Mouse (Mus musculus): ENCODE measurements at regions not wholly inside any gene's neighbourhood (a gene's known extent, or its start where the extent isn't known, plus 50 kb on each side); places are given as distances from the start of the nearest gene placed in this dataset.
A peak's percentile ranks its signal among the peaks of the same experiment; 100 is the strongest.
"Not testable (repeated sequence)": the region's sequence is repeated elsewhere in the genome, so short reads cannot be mapped to it uniquely, and the experiment has no call there.

DNA sequence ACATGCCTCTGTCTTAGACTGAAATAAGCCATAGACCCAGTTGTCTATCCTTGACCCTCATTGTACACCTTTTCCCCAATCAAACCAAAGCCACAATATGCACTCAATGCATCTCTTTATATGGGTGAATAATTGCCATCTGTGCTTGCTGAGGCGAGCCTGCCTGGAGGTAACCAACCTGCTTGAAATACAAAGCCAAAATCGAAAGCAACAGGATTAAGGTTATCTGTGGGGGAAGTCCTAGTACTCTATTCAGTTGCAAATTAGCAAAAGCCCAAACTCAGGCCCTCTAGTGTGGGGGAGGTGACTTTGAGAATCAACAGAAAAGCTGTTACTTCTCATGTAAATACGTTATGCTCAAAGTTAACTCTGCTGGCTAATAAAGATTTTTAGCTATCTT lies 246.2 kb upstream of the Fundc1 start:
- Histone ChIP-seq H3K9me3 (ENCODE audit: control insufficient read depth, low read length) (no peaks in the 10 kb centered on the region), H3K27ac (replicated peaks; ENCODE audit: low read depth, low read length) (no peak overlapping the region), H3K4me2 (ENCODE audit: low read length) (no peak overlapping the region), H3K9ac (replicated peaks; ENCODE audit: low read length) (no peak overlapping the region), H3K4me1 (ENCODE audit: control insufficient read depth, insufficient read depth, low read length) (no peaks in the 10 kb centered on the region), H3K4me3 (replicated peaks; ENCODE audit: low read depth, low read length) (no peak overlapping the region), H3K27me3 (ENCODE audit: control insufficient read depth, insufficient read depth, low read length) (no peaks in the 10 kb centered on the region), H3K36me3 (ENCODE audit: control insufficient read depth, insufficient read depth, low read length) (no peaks in the 10 kb centered on the region)
- ATAC-seq (ENCODE audit: low FRiP score, low TSS enrichment) (no peak), DNase-seq (peak; percentile 7)
- 23% methylated on average over 3 of the region's 3 CpGs for WGBS

DNA sequence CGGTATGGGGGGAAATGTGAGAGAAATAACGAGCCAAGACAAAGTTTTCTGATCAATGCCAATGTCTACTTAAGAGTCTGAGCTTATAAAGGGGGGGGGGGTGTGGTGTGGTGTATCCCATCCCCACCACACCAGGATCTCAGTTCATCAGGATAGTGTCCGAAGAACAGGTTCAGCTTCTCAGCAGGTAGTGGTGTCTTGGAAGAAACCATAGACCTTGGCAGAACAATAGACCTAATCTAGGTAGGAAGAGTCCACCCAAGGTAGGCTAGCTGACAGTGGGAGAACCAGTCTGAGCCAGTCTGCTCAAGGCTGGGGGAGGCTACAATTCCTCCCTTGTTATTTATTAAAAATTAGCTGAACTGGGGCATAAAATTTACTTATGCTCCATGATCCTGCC lies 245.5 kb upstream of the Fundc1 start:
- H3K4me1 ChIP-seq (ENCODE audit: control insufficient read depth, insufficient read depth, low read length), result no peaks in the 10 kb centered on the region
- no peak for DNase-seq
- H3K27me3 ChIP-seq (ENCODE audit: control insufficient read depth, insufficient read depth, low read length), result no peaks in the 10 kb centered on the region
- ATAC-seq (ENCODE audit: low FRiP score, low TSS enrichment), result no peak
- H3K36me3 ChIP-seq (ENCODE audit: control insufficient read depth, insufficient read depth, low read length), result no peaks in the 10 kb centered on the region
- WGBS, result 71% methylated on average over 3 of the region's 3 CpGs
- no peak overlapping the region for H3K9ac ChIP-seq (replicated peaks; ENCODE audit: low read length)
- no peak overlapping the region for H3K27ac ChIP-seq (replicated peaks; ENCODE audit: low read depth, low read length)
- H3K4me3 ChIP-seq (replicated peaks; ENCODE audit: low read depth, low read length), result no peak overlapping the region
- no peaks in the 10 kb centered on the region for H3K9me3 ChIP-seq (ENCODE audit: control insufficient read depth, low read length)
- H3K4me2 ChIP-seq (ENCODE audit: low read length), result no peak overlapping the region

DNA sequence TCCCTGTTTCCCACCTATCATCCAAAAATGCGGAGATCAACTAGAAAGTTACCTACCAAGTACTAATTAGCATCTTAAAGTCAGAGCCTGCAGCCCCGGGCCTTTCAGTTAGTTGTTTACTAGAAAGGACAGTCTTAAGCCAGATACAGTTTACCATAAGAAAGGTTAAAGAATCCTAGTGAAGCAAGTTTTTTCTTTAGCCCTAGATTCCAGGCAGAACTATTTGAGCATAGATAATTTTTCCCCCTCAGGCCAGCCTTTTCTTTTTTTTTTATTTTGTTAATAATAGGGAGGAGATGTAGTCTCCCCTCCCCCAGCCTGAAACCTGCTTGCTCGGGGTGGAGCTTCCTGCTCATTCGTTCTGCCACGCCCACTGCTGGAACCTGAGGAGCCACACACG lies 215.9 kb upstream of the Fundc1 start:
- not testable (repeated sequence) for H3K36me3 ChIP-seq (ENCODE audit: control insufficient read depth, insufficient read depth, low read length); H3K9me3 ChIP-seq (ENCODE audit: control insufficient read depth, low read length); DNase-seq; H3K4me3 ChIP-seq (replicated peaks; ENCODE audit: low read depth, low read length); H3K4me2 ChIP-seq (ENCODE audit: low read length); ATAC-seq (ENCODE audit: low FRiP score, low TSS enrichment); H3K4me1 ChIP-seq (ENCODE audit: control insufficient read depth, insufficient read depth, low read length); H3K9ac ChIP-seq (replicated peaks; ENCODE audit: low read length); H3K27me3 ChIP-seq (ENCODE audit: control insufficient read depth, insufficient read depth, low read length); H3K27ac ChIP-seq (replicated peaks; ENCODE audit: low read depth, low read length)
- WGBS, result 86% methylated on average over 1 of the region's 6 CpGs

DNA sequence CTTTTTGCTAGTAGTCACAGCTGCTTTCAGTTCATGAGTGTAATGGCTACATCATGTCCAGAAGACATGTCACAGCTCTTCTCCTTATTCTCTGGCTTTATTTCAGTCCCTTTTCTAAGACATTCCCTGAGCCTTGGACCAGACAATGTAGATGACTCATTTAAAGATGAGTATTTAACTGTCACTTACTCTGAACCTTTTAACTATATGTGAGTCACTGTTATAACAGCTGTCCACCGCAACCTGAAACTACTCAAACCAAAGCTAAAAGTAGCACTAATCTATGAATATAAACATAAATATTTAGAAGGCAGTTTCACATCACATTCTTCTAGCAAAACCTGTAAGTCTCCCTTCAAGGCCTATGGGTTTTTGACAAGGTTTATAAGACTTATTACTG lies 203.8 kb upstream of the Fundc1 start:
- Histone ChIP-seq H3K36me3 (ENCODE audit: control insufficient read depth, insufficient read depth, low read length) (no peaks in the 10 kb centered on the region), H3K4me3 (replicated peaks; ENCODE audit: low read depth, low read length) (no peak overlapping the region), H3K27me3 (ENCODE audit: control insufficient read depth, insufficient read depth, low read length) (no peaks in the 10 kb centered on the region), H3K27ac (replicated peaks; ENCODE audit: low read depth, low read length) (no peak overlapping the region), H3K9ac (replicated peaks; ENCODE audit: low read length) (no peak overlapping the region), H3K4me2 (ENCODE audit: low read length) (no peak overlapping the region), H3K9me3 (ENCODE audit: control insufficient read depth, low read length) (peaks cover 4% of the 10 kb centered on the region; the same call in 1 of the 2 replicates), H3K4me1 (ENCODE audit: control insufficient read depth, insufficient read depth, low read length) (no peaks in the 10 kb centered on the region)
- DNase-seq, result no peak
- 95% methylated on average over 1 of the region's 1 CpGs for WGBS
- ATAC-seq (ENCODE audit: low FRiP score, low TSS enrichment), result no peak

DNA sequence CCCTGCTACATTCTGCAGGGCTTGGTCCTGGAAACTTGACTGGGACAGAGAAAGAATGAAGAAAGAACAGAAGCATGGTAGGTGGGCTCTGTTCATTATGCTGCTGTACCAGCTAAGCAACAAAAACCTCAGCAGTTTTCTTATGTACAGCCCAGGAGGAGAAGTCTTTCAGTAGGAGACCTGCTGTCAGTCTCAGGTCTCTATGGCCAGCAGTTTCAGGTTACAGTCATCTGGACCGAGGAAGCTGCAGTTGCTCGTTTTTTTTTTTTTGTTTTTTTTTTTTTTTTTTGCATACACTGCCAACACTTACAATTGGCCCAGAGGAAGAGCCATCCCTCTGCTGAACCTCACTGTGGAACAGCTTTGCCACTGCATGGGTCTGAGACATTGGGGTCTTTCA lies 180.7 kb upstream of the Fundc1 start:
- Histone ChIP-seq H3K36me3 (ENCODE audit: control insufficient read depth, insufficient read depth, low read length) (no peaks in the 10 kb centered on the region), H3K4me2 (ENCODE audit: low read length) (no peak overlapping the region), H3K9ac (replicated peaks; ENCODE audit: low read length) (no peak overlapping the region), H3K4me1 (ENCODE audit: control insufficient read depth, insufficient read depth, low read length) (no peaks in the 10 kb centered on the region), H3K27ac (replicated peaks; ENCODE audit: low read depth, low read length) (no peak overlapping the region), H3K9me3 (ENCODE audit: control insufficient read depth, low read length) (no peaks in the 10 kb centered on the region), H3K27me3 (ENCODE audit: control insufficient read depth, insufficient read depth, low read length) (no peaks in the 10 kb centered on the region), H3K4me3 (replicated peaks; ENCODE audit: low read depth, low read length) (no peak overlapping the region)
- DNase-seq (no peak), ATAC-seq (ENCODE audit: low FRiP score, low TSS enrichment) (no peak)
- 22% methylated on average over 2 of the region's 2 CpGs for WGBS

DNA sequence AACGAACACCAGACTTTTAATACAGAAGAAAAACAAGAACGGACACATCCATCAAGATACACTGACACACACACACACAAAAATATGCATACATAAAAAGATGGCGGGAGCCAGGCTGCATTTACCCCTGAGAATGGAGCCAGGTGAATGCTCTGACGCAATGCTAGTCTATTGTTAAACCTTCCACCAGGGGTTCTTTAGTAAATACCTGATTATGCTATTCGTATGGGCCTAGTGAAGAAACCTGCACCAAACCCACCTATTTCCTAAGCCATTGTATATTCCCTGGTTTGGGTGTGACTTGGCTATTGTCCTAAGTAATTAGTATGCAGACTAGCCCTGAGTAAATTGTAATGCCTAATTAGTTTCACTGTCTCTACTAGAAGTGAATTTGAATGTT lies 179.3 kb upstream of the Fundc1 start:
- Histone ChIP-seq H3K4me3 (replicated peaks; ENCODE audit: low read depth, low read length) (no peak overlapping the region), H3K9me3 (ENCODE audit: control insufficient read depth, low read length) (no peaks in the 10 kb centered on the region), H3K4me1 (ENCODE audit: control insufficient read depth, insufficient read depth, low read length) (no peaks in the 10 kb centered on the region), H3K4me2 (ENCODE audit: low read length) (no peak overlapping the region), H3K27me3 (ENCODE audit: control insufficient read depth, insufficient read depth, low read length) (no peaks in the 10 kb centered on the region), H3K36me3 (ENCODE audit: control insufficient read depth, insufficient read depth, low read length) (no peaks in the 10 kb centered on the region), H3K27ac (replicated peaks; ENCODE audit: low read depth, low read length) (no peak overlapping the region), H3K9ac (replicated peaks; ENCODE audit: low read length) (no peak overlapping the region)
- WGBS, result 80% methylated on average over 5 of the region's 5 CpGs
- DNase-seq (no peak), ATAC-seq (ENCODE audit: low FRiP score, low TSS enrichment) (no peak)

DNA sequence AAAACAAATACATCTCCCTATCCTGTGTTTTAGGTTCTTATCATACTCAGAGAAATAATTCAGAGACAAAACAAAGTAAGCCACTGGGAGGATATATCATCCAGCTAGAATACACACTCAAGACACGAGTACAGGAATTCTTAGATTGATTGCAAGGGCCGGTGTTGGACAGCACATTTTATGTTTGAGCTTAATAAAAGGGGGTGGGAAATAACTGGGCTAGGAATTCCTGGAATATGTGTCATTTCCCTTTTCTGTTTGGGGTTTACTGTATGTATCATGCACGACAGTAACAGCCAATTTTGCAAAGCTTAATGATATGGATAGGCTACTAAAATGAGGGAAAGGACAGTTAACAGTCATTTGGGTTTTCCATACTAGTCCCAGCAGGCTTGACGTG lies 158.1 kb upstream of the Fundc1 start:
- no peak overlapping the region for H3K27ac ChIP-seq (replicated peaks; ENCODE audit: low read depth, low read length)
- 77% methylated on average over 4 of the region's 4 CpGs for WGBS
- DNase-seq, result no peak
- H3K36me3 ChIP-seq (ENCODE audit: control insufficient read depth, insufficient read depth, low read length), result no peaks in the 10 kb centered on the region
- no peaks in the 10 kb centered on the region for H3K27me3 ChIP-seq (ENCODE audit: control insufficient read depth, insufficient read depth, low read length)
- no peaks in the 10 kb centered on the region for H3K4me1 ChIP-seq (ENCODE audit: control insufficient read depth, insufficient read depth, low read length)
- no peak overlapping the region for H3K4me3 ChIP-seq (replicated peaks; ENCODE audit: low read depth, low read length)
- ATAC-seq (ENCODE audit: low FRiP score, low TSS enrichment), result no peak
- no peaks in the 10 kb centered on the region for H3K9me3 ChIP-seq (ENCODE audit: control insufficient read depth, low read length)
- H3K4me2 ChIP-seq (ENCODE audit: low read length), result no peak overlapping the region
- H3K9ac ChIP-seq (replicated peaks; ENCODE audit: low read length), result no peak overlapping the region

DNA sequence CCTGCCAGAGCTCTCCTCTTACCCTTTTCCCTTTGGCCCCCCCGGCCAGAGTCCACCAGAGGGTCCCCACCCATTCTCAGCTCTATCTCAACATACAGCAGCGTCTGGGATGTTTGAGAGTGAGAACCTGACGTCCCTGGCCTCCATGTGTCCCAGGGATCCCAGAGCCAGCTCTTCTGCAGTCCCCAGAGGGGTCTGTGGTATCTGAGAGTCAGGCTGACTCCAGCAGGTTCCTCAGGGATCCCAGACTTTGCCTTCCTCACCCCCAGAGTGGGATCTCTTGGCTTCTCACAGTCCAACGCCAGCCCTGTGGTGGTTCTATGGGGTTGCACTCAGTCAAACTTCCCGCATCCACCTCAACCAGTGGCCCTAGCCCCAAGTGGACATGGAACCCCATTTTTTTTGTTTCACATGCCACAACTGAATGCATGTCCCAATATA lies 153.7 kb upstream of the Fundc1 start:
- H3K27ac ChIP-seq (replicated peaks; ENCODE audit: low read depth, low read length), result no peak overlapping the region
- H3K4me1 ChIP-seq (ENCODE audit: control insufficient read depth, insufficient read depth, low read length), result no peaks in the 10 kb centered on the region
- H3K27me3 ChIP-seq (ENCODE audit: control insufficient read depth, insufficient read depth, low read length), result no peaks in the 10 kb centered on the region
- no peak overlapping the region for H3K4me2 ChIP-seq (ENCODE audit: low read length)
- no peaks in the 10 kb centered on the region for H3K36me3 ChIP-seq (ENCODE audit: control insufficient read depth, insufficient read depth, low read length)
- DNase-seq (no peak), ATAC-seq (ENCODE audit: low FRiP score, low TSS enrichment) (no peak; the same call in 1 of the 2 replicates)
- no peak overlapping the region for H3K4me3 ChIP-seq (replicated peaks; ENCODE audit: low read depth, low read length)
- no peak overlapping the region for H3K9ac ChIP-seq (replicated peaks; ENCODE audit: low read length)
- 45% methylated on average over 5 of the region's 5 CpGs for WGBS
- no peaks in the 10 kb centered on the region for H3K9me3 ChIP-seq (ENCODE audit: control insufficient read depth, low read length)

DNA sequence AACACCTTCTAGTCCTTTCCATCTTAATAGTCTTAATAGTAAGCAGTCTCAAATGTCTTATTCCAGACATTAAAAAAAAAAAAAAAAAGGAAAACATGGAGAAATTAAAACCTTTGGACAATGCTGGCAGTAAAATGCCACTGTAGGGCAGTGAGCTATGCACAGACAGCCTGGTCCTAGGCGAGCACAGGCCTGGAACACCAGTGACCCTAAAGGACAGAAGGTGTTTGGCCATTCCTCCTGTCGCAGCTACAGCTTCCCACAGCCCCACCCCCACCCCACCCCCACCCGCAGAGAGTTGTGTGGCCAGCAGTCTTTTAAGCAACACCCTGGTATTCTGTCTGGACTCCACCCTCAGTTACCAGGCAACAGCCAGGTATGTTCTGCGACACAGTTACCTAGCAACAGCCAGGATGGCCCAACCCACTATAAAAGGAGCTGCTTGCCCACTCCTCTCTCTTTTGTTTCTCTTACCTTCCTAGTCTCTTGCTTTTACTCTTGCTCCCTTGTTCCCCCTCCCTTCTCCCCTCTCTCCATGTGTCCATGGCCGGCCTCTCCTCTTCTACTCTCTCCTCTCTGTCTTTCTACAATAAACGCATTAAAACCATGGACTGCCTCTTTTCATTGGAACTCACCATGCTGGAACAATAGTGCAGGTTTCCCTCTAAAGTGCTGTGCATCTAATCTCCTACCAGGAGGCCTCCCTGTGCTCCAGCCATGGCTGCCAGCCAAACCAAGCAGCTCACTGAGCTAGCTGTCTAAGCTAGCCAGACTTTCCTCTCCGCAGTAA lies 153.1 kb upstream of the Fundc1 start:
- no peak overlapping the region for H3K4me2 ChIP-seq (ENCODE audit: low read length)
- no peak overlapping the region for H3K27ac ChIP-seq (replicated peaks; ENCODE audit: low read depth, low read length)
- 22% methylated on average over 7 of the region's 7 CpGs for WGBS
- no peaks in the 10 kb centered on the region for H3K4me1 ChIP-seq (ENCODE audit: control insufficient read depth, insufficient read depth, low read length)
- no peak overlapping the region for H3K9ac ChIP-seq (replicated peaks; ENCODE audit: low read length)
- no peaks in the 10 kb centered on the region for H3K9me3 ChIP-seq (ENCODE audit: control insufficient read depth, low read length)
- no peaks in the 10 kb centered on the region for H3K36me3 ChIP-seq (ENCODE audit: control insufficient read depth, insufficient read depth, low read length)
- DNase-seq (peak; percentile 56), ATAC-seq (ENCODE audit: low FRiP score, low TSS enrichment) (peak; percentile 75; the same call in 1 of the 2 replicates)
- H3K27me3 ChIP-seq (ENCODE audit: control insufficient read depth, insufficient read depth, low read length), result no peaks in the 10 kb centered on the region
- no peak overlapping the region for H3K4me3 ChIP-seq (replicated peaks; ENCODE audit: low read depth, low read length)

Data from midbrain, embryonic 14.5 days (tissue).